Mouse (Mus musculus) monocyte, adult 2 months (primary cell): ENCODE results near the gene Serpina3f.

Source experiments
- DNase-seq, 2 experiments: peaks; one replicate each; pipeline ENCODE4 v3.0.0; 2022; ENCODE audit warnings: low spot score in 2 of 2, low read depth in 1 of 2

The Serpina3f gene

DNA sequence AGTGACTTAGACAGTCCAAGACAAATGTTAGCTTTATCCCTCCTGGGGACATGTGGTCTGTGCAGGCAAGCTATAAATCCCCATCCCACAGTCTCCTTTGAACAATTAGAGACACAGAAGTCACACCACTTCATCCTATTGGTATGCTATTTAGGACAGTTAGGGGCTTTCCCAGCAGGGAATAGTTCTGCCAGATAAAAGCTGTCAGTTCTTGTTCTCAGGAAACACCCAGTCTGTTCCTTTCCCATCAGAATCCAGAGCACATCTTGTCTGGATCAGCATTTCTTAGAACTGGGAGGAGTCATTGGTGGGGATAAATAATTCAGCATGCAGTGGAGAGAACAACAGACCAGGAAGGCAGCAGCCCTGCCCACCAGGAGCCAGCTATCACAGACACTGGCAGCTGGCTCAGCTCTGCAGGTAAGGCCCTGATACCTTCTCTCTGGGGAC lies 33.2 kb downstream of the Serpina3f start:
- DNase-seq = no peak

- no peak for DNase-seq
These were observed 33.9 kb downstream of the Serpina3f start for GRCm38 (mm10) chr12:104248231-104248630.

- DNase-seq = no peak
These were observed 46.7 kb downstream of the Serpina3f start for GRCm38 (mm10) chr12:104261041-104261440.

DNA sequence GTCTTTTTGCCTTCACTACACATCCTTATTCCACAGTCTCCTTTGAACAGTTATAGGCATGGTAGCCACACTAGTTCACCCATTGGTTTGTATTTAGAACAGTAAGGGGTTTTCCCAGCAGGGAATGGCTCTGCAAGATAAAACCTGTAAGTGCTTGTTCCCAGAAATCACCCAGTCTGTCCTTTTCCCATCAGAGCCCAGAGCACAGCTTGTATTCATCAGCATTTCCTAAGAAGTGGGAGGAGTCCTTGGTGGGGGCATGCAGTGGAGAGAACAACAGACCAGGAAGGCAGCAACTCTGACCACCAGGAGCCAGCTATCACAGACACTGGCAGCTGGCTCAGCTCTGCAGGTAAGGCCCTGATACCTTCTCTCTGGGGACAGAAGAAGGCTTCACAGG lies 48.5 kb downstream of the Serpina3f start, which contains the start of gene Serpina3i:
Gene Serpina3i, plus strand, starts transcription at position 260 of the 400 bp plus-strand sequence.
- no peak for DNase-seq

GRCm38 (mm10) chr12:104266374-104266773 lies 52.0 kb downstream of the Serpina3f start:
- DNase-seq = no peak
